Mouse (Mus musculus) cerebellum, adult 18-20 months (tissue): ENCODE measurements around the gene Ppm1h.

Source experiments
- DNase-seq, 2 experiments: peaks; one replicate each; pipeline ENCODE4 v3.0.0; 2021

Ppm1h gene

GRCm38 (mm10) chr10:122862386-122863023 lies 183.9 kb downstream of the Ppm1h start:
- DNase-seq, result no peak

GRCm38 (mm10) chr10:122869865-122870503 lies 191.4 kb downstream of the Ppm1h start:
- no peak for DNase-seq

GRCm38 (mm10) chr10:122870848-122871494 lies 192.4 kb downstream of the Ppm1h start:
- DNase-seq, result no peak

- no peak for DNase-seq
Measured at GRCm38 (mm10) chr10:122872720-122873119, 194.2 kb downstream of the Ppm1h start.

GRCm38 (mm10) chr10:122876964-122877363 lies 198.4 kb downstream of the Ppm1h start:
- peak; percentile 42 to 43 for DNase-seq

GRCm38 (mm10) chr10:122877436-122877835 lies 198.9 kb downstream of the Ppm1h start:
- peak; percentile 51 to 66 for DNase-seq

GRCm38 (mm10) chr10:122881456-122881855 lies 202.9 kb downstream of the Ppm1h start:
- DNase-seq, result no peak

- DNase-seq, result no peak
Measured at GRCm38 (mm10) chr10:122882614-122883013, 204.1 kb downstream of the Ppm1h start.

GRCm38 (mm10) chr10:122883823-122884743 lies 205.5 kb downstream of the Ppm1h start:
- peak; percentile 71 to 81 for DNase-seq

- DNase-seq, result no peak
Measured at GRCm38 (mm10) chr10:122885301-122885700, 206.7 kb downstream of the Ppm1h start.

GRCm38 (mm10) chr10:122886055-122886915 lies 207.7 kb downstream of the Ppm1h start:
- DNase-seq, result peak; percentile 34 to 64

GRCm38 (mm10) chr10:122886916-122887527 lies 208.5 kb downstream of the Ppm1h start:
- no peak for DNase-seq

- DNase-seq, result peak in 1 of 2 experiments; percentile 39
Measured at GRCm38 (mm10) chr10:122887528-122888183, 209.1 kb downstream of the Ppm1h start.

- no peak for DNase-seq
Measured at GRCm38 (mm10) chr10:122890682-122891350, 212.3 kb downstream of the Ppm1h start.

- no peak for DNase-seq
Measured at GRCm38 (mm10) chr10:122891461-122891860, 212.9 kb downstream of the Ppm1h start.

GRCm38 (mm10) chr10:122894555-122895069 lies 216.1 kb downstream of the Ppm1h start:
- peak; percentile 75 to 79 for DNase-seq

- DNase-seq, result peak; percentile 67 to 71
Measured at GRCm38 (mm10) chr10:122895121-122895770, 216.7 kb downstream of the Ppm1h start.

- no peak for DNase-seq
Measured at GRCm38 (mm10) chr10:122899971-122900370, 221.4 kb downstream of the Ppm1h start.

- DNase-seq, result no peak
Measured at GRCm38 (mm10) chr10:122900466-122900865, 221.9 kb downstream of the Ppm1h start.
